Mouse (Mus musculus) lung, postnatal 14 days (tissue): ENCODE data around the gene Rrp12.
"Not testable (repeated sequence)": the region's sequence is repeated elsewhere in the genome, so short reads cannot be mapped to it uniquely, and the experiment has no call there.

Source experiments
- DNase-seq: peaks from one replicate; pipeline ENCODE4 v3.0.0; 2021

The Rrp12 gene

GRCm38 (mm10) chr19:41906311-41907078 is 10.5 kb upstream of the Rrp12 start:
- DNase-seq = no peak

GRCm38 (mm10) chr19:41905246-41905645 is 9.3 kb upstream of the Rrp12 start:
- DNase-seq = no peak

GRCm38 (mm10) chr19:41902848-41903593 is 7.0 kb upstream of the Rrp12 start:
- DNase-seq = no peak

- no peak for DNase-seq
Measured at GRCm38 (mm10) chr19:41901696-41902095, 5.7 kb upstream of the Rrp12 start.

GRCm38 (mm10) chr19:41900495-41901090 is 4.6 kb upstream of the Rrp12 start:
- DNase-seq = no peak

- DNase-seq = peak; percentile 40
Measured at GRCm38 (mm10) chr19:41898860-41899259, 2.9 kb upstream of the Rrp12 start.

- no peak for DNase-seq
Measured at GRCm38 (mm10) chr19:41896319-41896711, 342 bp upstream of the Rrp12 start.

- DNase-seq = no peak
Measured at GRCm38 (mm10) chr19:41894959-41895358, 1.0 kb downstream of the Rrp12 start.

GRCm38 (mm10) chr19:41888191-41888590 is 7.8 kb downstream of the Rrp12 start:
- DNase-seq = no peak

- DNase-seq = no peak
Measured at GRCm38 (mm10) chr19:41883882-41884281, 12.1 kb downstream of the Rrp12 start.

GRCm38 (mm10) chr19:41881842-41882241 is 14.1 kb downstream of the Rrp12 start:
- DNase-seq = no peak

GRCm38 (mm10) chr19:41874356-41874755 is 21.6 kb downstream of the Rrp12 start:
- DNase-seq = no peak

- no peak for DNase-seq
Measured at GRCm38 (mm10) chr19:41872285-41872684, 23.7 kb downstream of the Rrp12 start.

- not testable (repeated sequence) for DNase-seq
Measured at GRCm38 (mm10) chr19:41869946-41870345, 26.0 kb downstream of the Rrp12 start.

- DNase-seq = no peak
Measured at GRCm38 (mm10) chr19:41869296-41869695, 26.7 kb downstream of the Rrp12 start.

- DNase-seq = no peak
Measured at GRCm38 (mm10) chr19:41866707-41867106, 29.3 kb downstream of the Rrp12 start.

GRCm38 (mm10) chr19:41857816-41858310 is 38.1 kb downstream of the Rrp12 start:
- no peak for DNase-seq

- no peak for DNase-seq
Measured at GRCm38 (mm10) chr19:41857086-41857762, 38.7 kb downstream of the Rrp12 start.

GRCm38 (mm10) chr19:41852423-41852822 is 43.5 kb downstream of the Rrp12 start:
- DNase-seq = no peak

GRCm38 (mm10) chr19:41850719-41851543 is 45.0 kb downstream of the Rrp12 start:
- no peak for DNase-seq

- no peak for DNase-seq
Measured at GRCm38 (mm10) chr19:41850021-41850718, 45.8 kb downstream of the Rrp12 start.
